Mouse (Mus musculus) MEL (cell line): ENCODE measurements at regions not wholly inside any gene's neighbourhood (a gene's known extent, or its start where the extent isn't known, plus 50 kb on each side); places are given as distances from the start of the nearest gene placed in this dataset.

ENCODE experiments used
- DNase-seq: peaks from one replicate; pipeline ENCODE4 v3.0.0; 2011; ENCODE audit warnings: low read depth, low spot score
- H3K27ac ChIP-seq: 2 replicates; pipeline ENCODE4 v1.5.1; 2012; ENCODE audit warnings: low read depth, mild to moderate bottlenecking, control low read depth, low read length, moderate library complexity; ENCODE audit not compliant: control insufficient read depth
- H3K27me3 ChIP-seq, 2 experiments: fragments of 150-350 bp in 1 of 2; sonication (generic) in 1 of 2; 2 replicates each; pipeline ENCODE4 v1.6.1; 2012; ENCODE audit warnings: low read length in 2 of 2, mild to moderate bottlenecking in 2 of 2, improper control_type of control experiment in 1 of 2, moderate library complexity in 1 of 2; ENCODE audit not compliant: insufficient read depth in 2 of 2, control insufficient read depth in 1 of 2
- H3K36me3 ChIP-seq, 2 experiments: 2 replicates each; pipeline ENCODE4 v1.6.1; 2012 to 2014; ENCODE audit warnings: low read length in 2 of 2, improper control_type of control experiment in 1 of 2, inconsistent platforms in 1 of 2, mild to moderate bottlenecking in 1 of 2; ENCODE audit not compliant: insufficient read depth in 2 of 2, control insufficient read depth in 1 of 2
- H3K4me1 ChIP-seq, 2 experiments: fragments of 150-350 bp in 1 of 2; sonication (generic) in 1 of 2; 2 replicates each; pipeline ENCODE4 v1.6.1; 2012; ENCODE audit warnings: low read length in 2 of 2, improper control_type of control experiment in 1 of 2, mild to moderate bottlenecking in 1 of 2; ENCODE audit not compliant: insufficient read depth in 2 of 2, control insufficient read depth in 1 of 2
- H3K4me3 ChIP-seq, 2 experiments: fragments of 150-350 bp in 1 of 2; sonication (generic) in 1 of 2; 2 replicates each; pipeline ENCODE4 v1.5.1; 2012; ENCODE audit warnings: low read depth in 2 of 2, low read length in 2 of 2, mild to moderate bottlenecking in 2 of 2, moderate library complexity in 2 of 2, control low read depth in 1 of 2, improper control_type of control experiment in 1 of 2; ENCODE audit not compliant: control insufficient read depth in 1 of 2, insufficient read depth in 1 of 2
- H3K79me2 ChIP-seq: 2 replicates; pipeline ENCODE4 v1.6.1; 2012; ENCODE audit warnings: mild to moderate bottlenecking, low read length, moderate library complexity; ENCODE audit not compliant: control insufficient read depth, poor library complexity, insufficient read depth
- H3K9ac ChIP-seq: 2 replicates; pipeline ENCODE4 v1.6.1; 2012; ENCODE audit warnings: low read depth, mild to moderate bottlenecking, control low read depth, low read length, moderate library complexity; ENCODE audit not compliant: control insufficient read depth, poor library complexity, severe bottlenecking
- H3K9me3 ChIP-seq: fragments of 150-350 bp; sonication (generic); replicated peaks from 2 replicates; pipeline ENCODE4 v1.6.1; 2012; ENCODE audit warnings: mild to moderate bottlenecking, low read length, improper control_type of control experiment, moderate library complexity; ENCODE audit not compliant: insufficient read depth
- BHLHE40 ChIP-seq: IDR thresholded peaks from 2 replicates; pipeline ENCODE4 v1.6.1; 2012; ENCODE audit warnings: low read depth, mild to moderate bottlenecking, inconsistent platforms, low read length, improper control_type of control experiment, borderline replicate concordance
- CHD1 ChIP-seq: IDR thresholded peaks from 2 replicates; pipeline ENCODE4 v1.6.1; 2012; ENCODE audit warnings: low read depth, mild to moderate bottlenecking, inconsistent platforms, low read length, improper control_type of control experiment
- CHD2 ChIP-seq: IDR thresholded peaks from 2 replicates; pipeline ENCODE4 v1.6.1; 2011; ENCODE audit warnings: low read length, improper control_type of control experiment
- CTCF ChIP-seq, 3 experiments: IDR thresholded peaks in 2 of 3; conservative IDR thresholded peaks in 1 of 3; 2 replicates each; pipeline ENCODE4 v1.5.1; 2011 to 2012; ENCODE audit warnings: low read length in 3 of 3, low read depth in 2 of 3, mild to moderate bottlenecking in 2 of 3, improper control_type of control experiment in 1 of 3, inconsistent platforms in 1 of 3, mixed read lengths in 1 of 3, moderate library complexity in 1 of 3; ENCODE audit not compliant: control insufficient read depth in 1 of 3, insufficient read depth in 1 of 3, poor library complexity in 1 of 3, severe bottlenecking in 1 of 3
- EP300 ChIP-seq, 2 experiments: IDR thresholded peaks; 2 replicates each; pipeline ENCODE4 v1.6.1; 2011; ENCODE audit warnings: improper control_type of control experiment in 2 of 2, low read length in 2 of 2, low read depth in 1 of 2, mild to moderate bottlenecking in 1 of 2
- GABPA ChIP-seq: IDR thresholded peaks from 2 replicates; pipeline ENCODE4 v1.6.1; 2012; ENCODE audit warnings: low read depth, mild to moderate bottlenecking, inconsistent platforms, low read length, improper control_type of control experiment, moderate library complexity
- GATA1 ChIP-seq: IDR thresholded peaks from 2 replicates; pipeline ENCODE4 v1.6.1; 2011; ENCODE audit warnings: low read depth, low read length, improper control_type of control experiment
- HCFC1 ChIP-seq: IDR thresholded peaks from 2 replicates; pipeline ENCODE4 v1.6.1; 2012; ENCODE audit warnings: low read depth, mild to moderate bottlenecking, inconsistent platforms, low read length, improper control_type of control experiment, moderate library complexity
- JUND ChIP-seq: IDR thresholded peaks from 2 replicates; pipeline ENCODE4 v1.6.1; 2011; ENCODE audit warnings: low read depth, mild to moderate bottlenecking, improper control_type of control experiment, low read length
- NELFE ChIP-seq: IDR thresholded peaks from 2 replicates; pipeline ENCODE4 v1.6.1; 2011; ENCODE audit warnings: low read depth, low read length, improper control_type of control experiment
- POLR2A ChIP-seq, 2 experiments: IDR thresholded peaks; 2 replicates each; pipeline ENCODE4 v1.6.1; 2011 to 2012; ENCODE audit warnings: low read length in 2 of 2, mild to moderate bottlenecking in 2 of 2, control low read depth in 1 of 2, improper control_type of control experiment in 1 of 2, low read depth in 1 of 2, moderate library complexity in 1 of 2; ENCODE audit not compliant: control insufficient read depth in 1 of 2, insufficient read depth in 1 of 2, poor library complexity in 1 of 2
- POLR2AphosphoS2 ChIP-seq: IDR thresholded peaks from 2 replicates; pipeline ENCODE4 v1.6.1; 2011; ENCODE audit warnings: low read length, improper control_type of control experiment
- RAD21 ChIP-seq: IDR thresholded peaks from 2 replicates; pipeline ENCODE4 v1.6.1; 2011; ENCODE audit warnings: mild to moderate bottlenecking, low read depth, low read length, improper control_type of control experiment
- RCOR1 ChIP-seq: IDR thresholded peaks from 2 replicates; pipeline ENCODE4 v1.6.1; 2012; ENCODE audit warnings: low read depth, mild to moderate bottlenecking, inconsistent platforms, low read length, improper control_type of control experiment
- SIN3A ChIP-seq: IDR thresholded peaks from 2 replicates; pipeline ENCODE4 v1.6.1; 2012; ENCODE audit warnings: low read length, improper control_type of control experiment, inconsistent platforms
- SMC3 ChIP-seq: IDR thresholded peaks from 2 replicates; pipeline ENCODE4 v1.6.1; 2011; ENCODE audit warnings: low read depth, low read length, improper control_type of control experiment
- TAL1 ChIP-seq: IDR thresholded peaks from 2 replicates; pipeline ENCODE4 v1.6.1; 2012; ENCODE audit warnings: mild to moderate bottlenecking, inconsistent platforms, low read length, moderate library complexity, mixed read lengths
- TBP ChIP-seq: IDR thresholded peaks from 2 replicates; pipeline ENCODE4 v1.8.0; 2011; ENCODE audit warnings: low read depth, low read length, improper control_type of control experiment
- TCF12 ChIP-seq: IDR thresholded peaks from 2 replicates; pipeline ENCODE4 v1.6.1; 2014; ENCODE audit warnings: low read depth, mild to moderate bottlenecking, inconsistent platforms, low read length, improper control_type of control experiment, moderate library complexity
- UBTF ChIP-seq: IDR thresholded peaks from 2 replicates; pipeline ENCODE4 v1.6.1; 2012; ENCODE audit warnings: low read depth, mild to moderate bottlenecking, inconsistent platforms, low read length, improper control_type of control experiment, moderate library complexity, borderline replicate concordance; ENCODE audit not compliant: insufficient read depth
- USF1 ChIP-seq: IDR thresholded peaks from 2 replicates; pipeline ENCODE4 v1.6.1; 2014; ENCODE audit warnings: low read depth, mild to moderate bottlenecking, inconsistent platforms, low read length, improper control_type of control experiment, moderate library complexity
- ZC3H11A ChIP-seq: IDR thresholded peaks from 2 replicates; pipeline ENCODE4 v1.6.1; 2012; ENCODE audit warnings: low read depth, mild to moderate bottlenecking, inconsistent platforms, low read length, improper control_type of control experiment
- ZMIZ1 ChIP-seq: IDR thresholded peaks from 2 replicates; pipeline ENCODE4 v1.6.1; 2012; ENCODE audit warnings: low read depth, mild to moderate bottlenecking, inconsistent platforms, low read length, improper control_type of control experiment, moderate library complexity

- Histone ChIP-seq H3K4me1 (peaks cover 0 to 15% of the 10 kb centered on the region in 2 experiments; a peak in 2 of 4 replicates), H3K79me2 (no peaks in the 10 kb centered on the region), H3K4me3 (no peak overlapping the region), H3K36me3 (peaks cover 0 to 5% of the 10 kb centered on the region in 2 experiments; a peak in 1 of 4 replicates), H3K27ac (no peak overlapping the region), H3K9me3 (no peaks in the 10 kb centered on the region), H3K27me3 (no peaks in the 10 kb centered on the region), H3K9ac (no peak overlapping the region)
- TF ChIP-seq GATA1, result 0 out of 2 replicates have a peak, but pooled peaks have one; percentile 6
- TF ChIP-seq RAD21, result peak; percentile 79
- TF ChIP-seq TCF12, result no peak
- no peak for TF ChIP-seq POLR2A (IDR thresholded peaks at IDR 0.05; ENCODE audit: control insufficient read depth in 1 of 2, insufficient read depth in 1 of 2, low read depth in 1 of 2, low read length in 2 of 2, poor library complexity in 1 of 2)
- no peak for TF ChIP-seq TBP
- peak; percentile 88 to 94 (median 91) for TF ChIP-seq CTCF (IDR thresholded peaks at IDR 0.05 in 2 of 3, conservative IDR thresholded peaks at IDR 0.05 in 1 of 3; ENCODE audit: control insufficient read depth in 1 of 3, insufficient read depth in 1 of 3, low read depth in 2 of 3, low read length in 3 of 3, poor library complexity in 1 of 3, severe bottlenecking in 1 of 3)
- TF ChIP-seq CHD2, result no peak
- no peak for TF ChIP-seq UBTF
- TF ChIP-seq GABPA, result no peak
- TF ChIP-seq USF1, result peak; percentile 70
- no peak for TF ChIP-seq EP300 (IDR thresholded peaks at IDR 0.05; ENCODE audit: low read depth in 1 of 2, low read length in 2 of 2)
- TF ChIP-seq CHD1, result no peak
- TF ChIP-seq POLR2AphosphoS2, result no peak
- TF ChIP-seq SMC3, result peak; percentile 82
- TF ChIP-seq BHLHE40, result no peak
- TF ChIP-seq NELFE, result no peak
- peak; percentile 50 for TF ChIP-seq ZC3H11A
- DNase-seq, result peak; percentile 80
These were observed 99.4 kb upstream of the Pgrmc2 start for GRCm38 (mm10) chr3:41182036-41182899.

- H3K79me2 ChIP-seq, result no peaks in the 10 kb centered on the region
- no peak overlapping the region for H3K4me3 ChIP-seq
- no peak overlapping the region for H3K9ac ChIP-seq
- peaks cover 0 to 20% of the 10 kb centered on the region in 2 experiments; a peak in 2 of 4 replicates for H3K4me1 ChIP-seq
- DNase-seq, result no peak
- TF ChIP-seq CHD1, result no peak
- TF ChIP-seq TAL1, result no peak
- TF ChIP-seq RAD21, result no peak
- no peak for TF ChIP-seq JUND
- TF ChIP-seq EP300 (IDR thresholded peaks at IDR 0.05; ENCODE audit: low read depth in 1 of 2, low read length in 2 of 2), result no peak
- no peak for TF ChIP-seq SIN3A
- TF ChIP-seq TCF12, result no peak
- TF ChIP-seq USF1, result no peak
- no peak for TF ChIP-seq GABPA
- TF ChIP-seq HCFC1, result no peak
- no peak for TF ChIP-seq ZMIZ1
- no peak for TF ChIP-seq RCOR1
- H3K27me3 ChIP-seq, result no peaks in the 10 kb centered on the region
- H3K36me3 ChIP-seq, result peaks cover 0 to 5% of the 10 kb centered on the region in 2 experiments; a peak in 1 of 4 replicates
- no peak overlapping the region for H3K27ac ChIP-seq
- H3K9me3 ChIP-seq, result no peaks in the 10 kb centered on the region
These were observed 98.6 kb upstream of the Pgrmc2 start for GRCm38 (mm10) chr3:41181438-41181837.
